Mouse (Mus musculus) brown adipose tissue, adult 24 weeks (tissue): Measurements from ENCODE around the gene Fndc7. TPM values are rescaled to one million over a fixed set of nuclear protein-coding genes. Genes with fewer than 3 reads are reported as not detected.
A peak's percentile ranks its signal among the peaks of the same experiment; 100 is the strongest.
"Not testable (repeated sequence)": the region's sequence is repeated elsewhere in the genome, so short reads cannot be mapped to it uniquely, and the experiment has no call there.

ENCODE experiments used
- H3K27ac ChIP-seq: fragments of 200-500 bp; replicated peaks from 2 replicates; pipeline ENCODE4 v1.5.1; 2012; ENCODE audit warnings: low read depth, mild to moderate bottlenecking, low read length
- H3K4me1 ChIP-seq: fragments of 200-500 bp; 2 replicates; pipeline ENCODE4 v1.6.1; 2012; ENCODE audit warnings: low read length, mixed read lengths; ENCODE audit not compliant: control insufficient read depth, insufficient read depth, insufficient read length
- H3K4me3 ChIP-seq: fragments of 200-500 bp; 2 replicates; pipeline ENCODE4 v1.5.1; 2012; ENCODE audit warnings: low read depth, mild to moderate bottlenecking, low read length, moderate library complexity; ENCODE audit not compliant: insufficient read depth
- polyA plus RNA-seq: library from polyadenylated mRNA; stranded (reverse); fragments of >200 nt; gene quantifications from 2 replicates; pipeline ENCODE4 v1.2.4, GENCODE M21; 2012; ENCODE audit not compliant: missing spikeins, insufficient read depth, insufficient read length

Gene Fndc7
- polyA plus RNA-seq, 1 experiment = not detected

- H3K27ac ChIP-seq = no peak overlapping the region
- H3K4me3 ChIP-seq = no peak overlapping the region
- H3K4me1 ChIP-seq = peaks cover 6% of the 10 kb centered on the region; the same call in 1 of the 2 replicates
Measured at GRCm38 (mm10) chr3:108902934-108903333, 13.1 kb upstream of the Fndc7 start.

- H3K4me3 ChIP-seq = no peak overlapping the region
- peaks cover 6% of the 10 kb centered on the region; the same call in 1 of the 2 replicates for H3K4me1 ChIP-seq
- no peak overlapping the region for H3K27ac ChIP-seq
Measured at GRCm38 (mm10) chr3:108902038-108902437, 12.2 kb upstream of the Fndc7 start.

- Histone ChIP-seq H3K4me1 (peaks cover 6% of the 10 kb centered on the region; the same call in 1 of the 2 replicates), H3K4me3 (no peak overlapping the region), H3K27ac (peak overlapping the region; percentile 64)
Measured at GRCm38 (mm10) chr3:108900681-108901080, 10.9 kb upstream of the Fndc7 start.

GRCm38 (mm10) chr3:108900147-108900546 is 10.3 kb upstream of the Fndc7 start:
- peak overlapping the region; percentile 64 for H3K27ac ChIP-seq
- H3K4me1 ChIP-seq = peaks cover 6% of the 10 kb centered on the region; the same call in 1 of the 2 replicates
- no peak overlapping the region for H3K4me3 ChIP-seq

GRCm38 (mm10) chr3:108898640-108899039 is 8.8 kb upstream of the Fndc7 start:
- Histone ChIP-seq H3K27ac (no peak overlapping the region), H3K4me1 (peaks cover 6% of the 10 kb centered on the region; the same call in 1 of the 2 replicates), H3K4me3 (no peak overlapping the region)

GRCm38 (mm10) chr3:108892914-108893313 is 3.1 kb upstream of the Fndc7 start:
- H3K4me3 ChIP-seq = no peak overlapping the region
- no peak overlapping the region for H3K27ac ChIP-seq
- H3K4me1 ChIP-seq = no peaks in the 10 kb centered on the region

GRCm38 (mm10) chr3:108892080-108892479 is 2.3 kb upstream of the Fndc7 start:
- H3K4me3 ChIP-seq = no peak overlapping the region
- no peaks in the 10 kb centered on the region for H3K4me1 ChIP-seq
- no peak overlapping the region for H3K27ac ChIP-seq

GRCm38 (mm10) chr3:108887618-108887975 is 2.2 kb downstream of the Fndc7 start:
- H3K4me1 ChIP-seq = peaks cover 9% of the 10 kb centered on the region
- no peak overlapping the region for H3K4me3 ChIP-seq
- no peak overlapping the region for H3K27ac ChIP-seq

- Histone ChIP-seq H3K27ac (no peak overlapping the region), H3K4me1 (peaks cover 9% of the 10 kb centered on the region), H3K4me3 (no peak overlapping the region)
Measured at GRCm38 (mm10) chr3:108886934-108887617, 2.7 kb downstream of the Fndc7 start.

GRCm38 (mm10) chr3:108885686-108886530 is 3.9 kb downstream of the Fndc7 start:
- peaks cover 14% of the 10 kb centered on the region for H3K4me1 ChIP-seq
- no peak overlapping the region for H3K4me3 ChIP-seq
- H3K27ac ChIP-seq = peak overlapping the region; percentile 16; the same call in 1 of the 2 replicates

- Histone ChIP-seq H3K4me3 (no peak overlapping the region), H3K27ac (peak overlapping the region; percentile 16), H3K4me1 (peaks cover 16% of the 10 kb centered on the region)
Measured at GRCm38 (mm10) chr3:108884706-108885289, 5.0 kb downstream of the Fndc7 start.

GRCm38 (mm10) chr3:108883067-108883466 is 6.7 kb downstream of the Fndc7 start:
- H3K4me3 ChIP-seq = no peak overlapping the region
- no peak overlapping the region for H3K27ac ChIP-seq
- peaks cover 19% of the 10 kb centered on the region for H3K4me1 ChIP-seq

- H3K4me3 ChIP-seq, H3K27ac ChIP-seq: not testable (repeated sequence)
- H3K4me1 ChIP-seq = peaks cover 19% of the 10 kb centered on the region
Measured at GRCm38 (mm10) chr3:108881873-108882272, 7.9 kb downstream of the Fndc7 start.

GRCm38 (mm10) chr3:108880544-108881507 is 9.0 kb downstream of the Fndc7 start:
- no peak overlapping the region for H3K4me3 ChIP-seq
- peaks cover 19% of the 10 kb centered on the region for H3K4me1 ChIP-seq
- peak overlapping the region; percentile 76 for H3K27ac ChIP-seq
